Mouse (Mus musculus): ENCODE measurements around the gene Gper1. TPM values are rescaled to one million over a fixed set of nuclear protein-coding genes. Genes with fewer than 3 reads are reported as not detected.

Gper1 gene
- polyA plus RNA-seq, 1 experiment from 2014 or later, result 4.2 TPM

Other genes starting within 250 kb of the Gper1 start
- gene Sun1, start 222.5 kb upstream of the Gper1 start, polyA plus RNA-seq (2015; fragmentation: Nextera tagmentation; extraction: Ambion mirVana), result 59.2 and 61.5 TPM in 2 replicates
- 148 and 154 TPM in 2 replicates for gene Get4, start 170.8 kb upstream of the Gper1 start, polyA plus RNA-seq (2015; fragmentation: Nextera tagmentation; extraction: Ambion mirVana)
- 2.5 and 2.9 TPM in 2 replicates for gene Adap1, start 97.5 kb upstream of the Gper1 start, polyA plus RNA-seq (2015; fragmentation: Nextera tagmentation; extraction: Ambion mirVana)
- 97.5 and 100 TPM in 2 replicates for gene Cox19, start 71.7 kb upstream of the Gper1 start, polyA plus RNA-seq (2015; fragmentation: Nextera tagmentation; extraction: Ambion mirVana)
- 24.0 and 32.3 TPM in 2 replicates for gene Cyp2w1, start 70.5 kb upstream of the Gper1 start, polyA plus RNA-seq (2015; fragmentation: Nextera tagmentation; extraction: Ambion mirVana)
- gene Gpr146, start 45.5 kb upstream of the Gper1 start, polyA plus RNA-seq (2015; fragmentation: Nextera tagmentation; extraction: Ambion mirVana), result 2.9 and 3.4 TPM in 2 replicates
- 4.2 and 4.6 TPM in 2 replicates for gene C130050O18Rik, start 17.9 kb upstream of the Gper1 start, polyA plus RNA-seq (2015; fragmentation: Nextera tagmentation; extraction: Ambion mirVana)
- gene 3110082I17Rik, start 37.4 kb downstream of the Gper1 start, polyA plus RNA-seq (2015; fragmentation: Nextera tagmentation; extraction: Ambion mirVana), result 35.5 and 35.8 TPM in 2 replicates
- 10.2 and 14.6 TPM in 2 replicates for gene Zfand2a, start 61.4 kb downstream of the Gper1 start, polyA plus RNA-seq (2015; fragmentation: Nextera tagmentation; extraction: Ambion mirVana)
- gene Uncx, start 120.3 kb downstream of the Gper1 start, polyA plus RNA-seq (2015; fragmentation: Nextera tagmentation; extraction: Ambion mirVana), result 4.6 and 9.8 TPM in 2 replicates